ENCODE assay signal across 8 mouse cellular contexts in the genomic region with DNA sequence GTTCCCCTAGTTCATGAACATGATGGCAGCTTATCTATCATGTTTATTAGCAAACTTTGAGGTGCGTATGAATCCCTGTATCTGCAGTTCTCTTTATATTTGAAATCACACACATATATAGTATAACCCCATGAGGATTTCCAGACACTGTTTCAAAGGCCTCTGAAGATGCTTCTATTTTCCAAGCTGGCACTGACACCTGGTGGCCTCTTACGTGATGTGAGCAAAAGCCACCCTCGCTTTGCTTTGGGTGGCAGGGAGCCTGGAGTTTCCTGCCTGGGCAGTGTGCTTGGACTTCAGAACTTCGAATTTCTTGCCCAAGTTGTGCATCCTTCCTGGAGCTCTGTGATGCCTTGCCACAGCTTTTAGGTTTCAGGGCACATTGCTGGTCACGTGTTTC.
DNase-seq lines count a peak whose midpoint lies in the region.

No protein-coding gene starts in this region.

- DNase-seq in adrenal gland, adult 2 months: peak; percentile 38
- DNase-seq in adrenal gland, adult 8-10 months: no peak
- peak; percentile 12 for DNase-seq in layer of hippocampus, adult 11-12 months (ENCODE audit: low spot score)
- no peak for DNase-seq in layer of hippocampus, postnatal 25 days (ENCODE audit: extremely low spot score in 1 of 2, low spot score in 1 of 2)
- peak; percentile 42 for DNase-seq in adipocyte (ENCODE audit: low spot score)
- peak; percentile 55 for DNase-seq in kidney, postnatal 10 days
- DNase-seq in thymus, postnatal 14 days: peak; percentile 47
- DNase-seq in testis, postnatal 10 days (ENCODE audit: low spot score): no peak

Comparison
In these comparisons a context has a peak if more than half of its experiments do, and no peak if none do; other contexts are left out.
1. DNase-seq: peak in adrenal gland, adult 2 months (single experiment), layer of hippocampus, adult 11-12 months (single experiment), adipocyte (single experiment), kidney, postnatal 10 days (single experiment) and thymus, postnatal 14 days (single experiment); none in adrenal gland, adult 8-10 months (single experiment), layer of hippocampus, postnatal 25 days (0 of 2) and testis, postnatal 10 days (single experiment).